Mouse (Mus musculus) effector memory CD4-positive, alpha-beta T cell, adult 5 months (primary cell): Measurements from ENCODE around the gene Lmo1. TPM values are rescaled to one million over a fixed set of nuclear protein-coding genes. Genes with fewer than 3 reads are reported as not detected.

Experiments used
- polyA plus RNA-seq: library from polyadenylated mRNA; unstranded; fragments of 100-300 nt; shearing (Covaris generic); gene quantifications from one replicate; pipeline ENCODE4 v1.2.1, GENCODE M21; 2017

Gene Lmo1
- not detected for polyA plus RNA-seq

GRCm38 (mm10) chr7:109174949-109175669, at the start of gene Lmo1:
Gene Lmo1 (minus strand): TSS chr7:109175207.

Other genes starting within 250 kb of the Lmo1 start
- not detected for gene Nlrp10, start 245.0 kb downstream of the Lmo1 start, polyA plus RNA-seq
- gene Eif3f, start 240.8 kb downstream of the Lmo1 start, polyA plus RNA-seq, result 154 TPM
- 1.6 TPM for gene Tub, start 224.9 kb downstream of the Lmo1 start, polyA plus RNA-seq
- 0.26 TPM for gene Ric3, start 91.9 kb downstream of the Lmo1 start, polyA plus RNA-seq